Mouse (Mus musculus) hindlimb bud, embryonic 11.5 days (tissue): ENCODE data around the gene Il17ra.

Experiments used
- DNase-seq: peaks from one replicate; pipeline ENCODE4 v3.0.0-alpha.2; 2012; ENCODE audit warnings: low read depth, low spot score; ENCODE audit errors: extremely low spot score

Gene Il17ra

GRCm38 (mm10) chr6:120470666-120471065 is 7.6 kb downstream of the Il17ra start:
- DNase-seq, result no peak

GRCm38 (mm10) chr6:120471991-120472441 is 9.0 kb downstream of the Il17ra start:
- no peak for DNase-seq

DNA sequence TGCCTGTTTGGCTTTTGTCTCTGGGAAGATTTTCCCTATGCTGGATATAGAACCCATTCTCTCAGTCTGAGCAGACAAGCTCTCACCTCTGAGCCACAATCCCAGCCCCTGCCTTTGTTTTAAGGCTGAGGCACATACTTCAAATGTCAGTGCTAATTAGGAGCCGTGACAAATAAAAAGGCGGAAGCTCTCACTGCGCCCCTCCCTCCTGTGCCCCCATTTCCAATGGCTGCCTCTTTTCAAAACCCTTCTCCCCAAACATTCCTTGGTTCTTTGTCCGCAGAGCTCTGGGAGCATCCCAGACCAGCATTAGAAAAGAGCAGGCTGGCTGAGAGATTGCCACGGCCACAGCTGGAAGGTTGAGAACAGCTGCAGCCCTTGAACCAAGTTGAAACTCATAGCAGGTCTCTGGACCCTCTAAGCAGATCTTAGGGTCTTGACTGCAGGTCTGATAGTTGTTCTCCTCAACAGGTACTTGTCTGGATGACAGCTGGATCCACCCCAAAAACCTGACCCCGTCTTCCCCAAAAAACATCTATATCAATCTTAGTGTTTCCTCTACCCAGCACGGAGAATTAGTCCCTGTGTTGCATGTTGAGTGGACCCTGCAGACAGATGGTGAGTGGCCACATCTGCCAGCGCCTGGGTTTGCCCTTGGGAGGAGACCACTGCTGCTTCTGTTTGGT is 9.6 kb downstream of the Il17ra start:
- DNase-seq, result no peak

DNA sequence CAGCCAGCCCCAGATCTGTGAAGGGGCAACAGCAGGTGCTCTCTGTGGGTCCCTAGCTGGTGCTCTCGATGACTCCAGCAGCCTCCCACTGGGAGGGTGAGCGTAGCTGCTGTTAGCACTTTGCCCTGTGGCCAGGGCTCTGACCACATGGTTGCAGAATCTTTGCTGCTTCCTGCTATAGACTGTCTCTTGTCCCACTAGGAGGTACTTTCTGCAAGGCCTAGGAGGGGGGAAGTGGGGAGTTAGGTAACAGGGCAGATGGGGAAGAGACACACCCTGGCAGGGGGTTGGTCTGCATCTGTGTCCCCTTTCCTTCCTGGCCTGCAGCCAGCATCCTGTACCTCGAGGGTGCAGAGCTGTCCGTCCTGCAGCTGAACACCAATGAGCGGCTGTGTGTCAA is 10.4 kb downstream of the Il17ra start:
- DNase-seq, result no peak

GRCm38 (mm10) chr6:120475288-120475687 is 12.2 kb downstream of the Il17ra start:
- no peak for DNase-seq

DNA sequence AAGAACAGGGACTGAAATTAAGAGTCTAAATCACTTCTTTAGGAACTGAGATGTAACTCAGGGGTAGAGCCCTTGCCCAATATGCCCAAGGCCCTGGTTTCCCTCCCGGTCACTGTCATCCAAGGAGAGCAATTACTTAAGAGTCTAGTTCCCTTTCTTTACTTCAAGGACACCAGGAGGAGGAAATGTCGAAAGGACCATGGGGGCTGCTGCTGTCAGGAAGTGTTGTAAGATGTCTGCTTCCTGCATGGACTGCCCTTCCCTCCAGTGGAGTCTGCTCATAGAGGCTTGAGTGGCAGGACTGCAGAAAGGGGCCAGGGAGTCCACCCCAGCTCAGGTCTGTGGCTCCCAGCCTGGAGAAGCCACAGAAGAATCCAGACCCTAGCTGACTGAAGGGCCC is 16.3 kb downstream of the Il17ra start:
- DNase-seq, result no peak

GRCm38 (mm10) chr6:120480361-120480760 is 17.3 kb downstream of the Il17ra start:
- DNase-seq, result no peak

DNA sequence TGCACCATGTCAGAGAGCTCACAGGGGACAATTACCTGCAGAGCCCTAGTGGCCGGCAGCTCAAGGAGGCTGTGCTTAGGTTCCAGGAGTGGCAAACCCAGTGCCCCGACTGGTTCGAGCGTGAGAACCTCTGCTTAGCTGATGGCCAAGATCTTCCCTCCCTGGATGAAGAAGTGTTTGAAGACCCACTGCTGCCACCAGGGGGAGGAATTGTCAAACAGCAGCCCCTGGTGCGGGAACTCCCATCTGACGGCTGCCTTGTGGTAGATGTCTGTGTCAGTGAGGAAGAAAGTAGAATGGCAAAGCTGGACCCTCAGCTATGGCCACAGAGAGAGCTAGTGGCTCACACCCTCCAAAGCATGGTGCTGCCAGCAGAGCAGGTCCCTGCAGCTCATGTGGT is 18.5 kb downstream of the Il17ra start:
- no peak for DNase-seq

GRCm38 (mm10) chr6:120482021-120482420 is 19.0 kb downstream of the Il17ra start:
- DNase-seq, result no peak

DNA sequence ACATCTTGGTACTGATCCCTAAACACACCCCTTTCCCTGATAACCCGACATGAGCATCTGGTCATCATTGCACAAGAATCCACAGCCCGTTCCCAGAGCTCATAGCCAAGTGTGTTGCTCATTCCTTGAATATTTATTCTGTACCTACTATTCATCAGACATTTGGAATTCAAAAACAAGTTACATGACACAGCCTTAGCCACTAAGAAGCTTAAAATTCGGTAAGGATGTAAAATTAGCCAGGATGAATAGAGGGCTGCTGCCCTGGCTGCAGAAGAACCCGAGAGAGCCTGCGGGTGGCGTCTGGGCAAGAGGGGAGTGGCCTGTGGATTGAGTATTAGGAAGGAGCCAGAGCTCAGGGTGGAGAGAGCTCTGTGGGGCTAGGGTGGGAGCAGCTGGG is 19.7 kb downstream of the Il17ra start:
- no peak for DNase-seq

DNA sequence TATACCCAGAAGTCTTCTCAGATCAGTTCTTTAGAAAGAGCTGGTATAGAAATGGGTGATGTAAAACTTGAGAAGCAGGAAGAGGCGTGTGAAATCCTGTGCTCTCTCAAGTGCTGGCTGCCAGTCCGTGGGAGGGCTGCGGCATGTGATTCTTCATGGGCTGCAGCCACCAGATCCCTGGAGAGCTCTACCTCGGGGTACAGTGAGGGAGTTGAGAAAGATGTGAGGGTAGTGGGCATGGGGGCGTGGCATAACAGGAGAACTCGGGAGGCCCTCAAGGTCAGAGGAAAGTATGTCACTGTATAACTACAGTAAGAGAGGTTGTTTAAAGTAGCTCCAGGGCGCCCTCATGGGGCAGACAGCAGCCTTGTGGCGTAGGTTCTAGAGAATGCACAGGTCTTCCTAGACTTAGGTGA is 20.2 kb downstream of the Il17ra start:
- no peak for DNase-seq

DNA sequence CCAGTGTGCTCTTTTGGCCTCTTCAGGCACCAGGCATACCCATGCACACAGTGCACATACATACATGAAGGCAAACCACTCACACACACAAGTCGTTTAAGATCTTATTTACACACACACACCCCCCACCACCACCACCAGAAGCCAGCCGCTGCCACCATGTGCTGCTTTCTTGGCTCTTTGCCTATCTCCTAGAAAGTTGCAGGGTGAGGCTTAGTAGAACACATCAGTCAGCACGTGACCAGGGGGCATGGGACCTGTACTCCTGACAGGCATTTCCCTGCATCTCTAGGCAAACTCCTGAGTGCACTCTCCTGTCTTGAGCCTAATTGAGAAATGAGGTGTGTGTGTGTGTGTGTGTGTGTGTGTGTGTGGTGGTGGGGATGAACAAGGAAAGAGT is 22.0 kb downstream of the Il17ra start:
- no peak for DNase-seq

- DNase-seq, result no peak
Observed at GRCm38 (mm10) chr6:120486051-120486510, 23.0 kb downstream of the Il17ra start.

- DNase-seq, result no peak
Observed at GRCm38 (mm10) chr6:120488647-120489046, 25.6 kb downstream of the Il17ra start.

- DNase-seq, result no peak
Observed at GRCm38 (mm10) chr6:120489461-120489860, 26.4 kb downstream of the Il17ra start.

- DNase-seq, result no peak
Observed at GRCm38 (mm10) chr6:120491064-120491463, 28.0 kb downstream of the Il17ra start.

GRCm38 (mm10) chr6:120491862-120492498 is 28.9 kb downstream of the Il17ra start:
- DNase-seq, result no peak

- no peak for DNase-seq
Observed at GRCm38 (mm10) chr6:120492499-120493373, 29.7 kb downstream of the Il17ra start.

DNA sequence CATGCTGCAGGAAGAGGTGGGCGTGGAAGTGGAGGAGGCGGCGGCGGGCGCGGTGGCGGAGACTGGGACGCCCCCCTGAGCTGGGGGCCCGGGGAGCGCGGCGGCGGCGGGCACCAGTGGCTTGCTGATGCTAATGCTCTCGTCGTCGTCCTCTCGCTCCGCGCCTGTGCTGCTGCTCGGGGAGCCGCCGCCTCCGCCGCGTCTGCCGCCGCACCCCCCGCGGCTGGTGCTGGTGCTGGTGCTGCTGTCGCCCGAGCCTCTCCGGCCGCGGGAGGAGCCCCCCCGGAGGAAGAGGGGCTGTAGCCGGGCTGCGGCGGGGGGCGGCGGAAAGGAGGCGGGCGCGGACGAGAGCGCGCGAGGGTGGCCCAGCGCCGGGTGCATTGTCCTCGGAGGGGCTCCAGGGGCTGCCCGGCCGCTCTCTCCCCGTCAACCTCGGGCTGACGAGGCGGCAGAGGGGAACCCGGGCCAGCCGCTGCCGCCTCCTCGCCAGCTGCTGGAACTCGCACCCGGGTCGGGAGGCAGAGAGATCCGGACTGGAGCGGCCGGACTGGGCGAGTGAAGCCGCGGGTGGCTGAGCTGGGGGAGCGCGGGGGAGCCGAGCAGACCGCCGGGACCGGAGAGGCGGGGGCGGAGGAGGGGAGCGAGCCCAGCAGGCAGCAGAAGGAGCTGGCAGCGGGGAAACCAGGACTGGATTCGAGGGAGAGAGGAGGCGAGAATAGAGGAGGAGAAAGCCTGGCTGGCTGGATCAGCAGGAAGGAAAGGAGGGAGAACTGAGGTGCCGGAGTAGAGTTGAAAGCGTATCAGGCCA is 30.5 kb downstream of the Il17ra start, which contains the start of gene Tmem121b:
TSS of gene Tmem121b (minus strand) at position 434 of the 808 bp plus-strand sequence.
- no peak for DNase-seq

GRCm38 (mm10) chr6:120496544-120496943 is 33.5 kb downstream of the Il17ra start:
- DNase-seq, result no peak

GRCm38 (mm10) chr6:120504051-120504450 is 41.0 kb downstream of the Il17ra start:
- no peak for DNase-seq
